Mouse (Mus musculus) gastrocnemius, adult 18-20 months (tissue): ENCODE results near the gene Tent5a. TPM values are rescaled to one million over a fixed set of nuclear protein-coding genes. Genes with fewer than 3 reads are reported as not detected.

ENCODE experiments used
- DNase-seq: peaks from one replicate; pipeline ENCODE4 v3.0.0; 2021; ENCODE audit warnings: low spot score
- long read RNA-seq, 2 experiments: library from polyadenylated mRNA; stranded (forward); transcript quantifications; one replicate each; pipeline ENCODE4 v2.0.0; 2021
- total RNA-seq, 2 experiments: library from RNA; stranded (reverse); gene quantifications; 2 replicates each; pipeline ENCODE4 v1.2.3; 2021

Tent5a gene
- total RNA-seq, result 1 to 10 TPM; 1.8 to 2.2 TPM
- long read RNA-seq, experiment 1, full-length matches to known transcripts, result 3 of 5 reads
- long read RNA-seq, experiment 1, partial matches to known transcripts, result 0 of 5 reads
- long read RNA-seq, experiment 1, other reads (novel, unspliced or antisense), result 2 of 5 reads
- long read RNA-seq, experiment 2, full-length matches to known transcripts, result 1 of 2 reads
- long read RNA-seq, experiment 2, partial matches to known transcripts, result 0 of 2 reads
- long read RNA-seq, experiment 2, other reads (novel, unspliced or antisense), result 1 of 2 reads

DNA sequence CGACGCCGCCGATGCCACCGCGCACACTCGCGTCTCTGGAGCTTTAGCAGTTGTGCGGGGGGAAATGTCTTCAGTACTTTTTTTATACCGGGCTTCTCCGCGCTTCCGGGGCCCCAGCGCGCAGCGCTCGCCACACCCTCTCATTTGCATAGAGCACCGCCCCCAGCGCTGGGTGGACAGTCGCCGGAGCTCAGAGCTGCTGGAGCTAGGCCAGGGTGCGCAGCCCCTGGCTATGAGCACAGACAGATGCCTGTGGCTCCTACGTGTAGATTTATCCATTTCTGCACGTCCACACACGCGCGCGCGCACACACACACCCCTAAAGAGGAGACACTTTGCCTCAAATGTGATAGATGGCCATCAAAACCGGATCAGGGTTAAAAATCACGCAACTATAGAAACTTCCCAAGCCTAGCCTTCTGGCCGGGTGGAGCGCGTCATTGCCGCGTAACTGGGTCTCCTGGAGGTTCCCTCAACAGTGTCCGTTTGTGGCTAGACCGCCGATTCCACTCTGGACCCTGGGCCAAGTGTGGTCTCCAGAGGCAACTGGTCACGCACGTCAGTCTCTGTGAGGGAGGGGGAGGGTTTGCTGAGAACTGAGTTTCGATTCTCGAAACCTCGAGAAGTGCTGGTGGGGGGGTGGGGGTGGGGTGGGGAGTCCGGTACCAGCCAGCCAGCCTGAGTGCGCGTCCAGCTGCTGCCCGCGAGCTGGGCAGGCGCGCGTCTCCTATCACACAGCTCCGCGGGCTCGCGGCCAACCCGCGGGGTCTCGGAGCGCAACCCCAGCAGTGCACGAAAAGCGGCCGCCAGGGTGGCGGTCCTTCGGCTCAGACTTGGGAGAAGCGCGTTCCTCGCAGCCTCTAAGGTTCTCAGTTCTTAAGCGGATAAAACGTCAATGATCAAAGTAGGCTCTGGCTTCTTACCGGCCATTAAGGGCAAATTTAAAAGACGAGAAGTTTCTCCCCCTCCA is at the start of gene Tent5a:
Gene Tent5a, minus strand, starts transcription at position 107 of the 970 bp plus-strand sequence.
- DNase-seq, result peak; percentile 76

DNA sequence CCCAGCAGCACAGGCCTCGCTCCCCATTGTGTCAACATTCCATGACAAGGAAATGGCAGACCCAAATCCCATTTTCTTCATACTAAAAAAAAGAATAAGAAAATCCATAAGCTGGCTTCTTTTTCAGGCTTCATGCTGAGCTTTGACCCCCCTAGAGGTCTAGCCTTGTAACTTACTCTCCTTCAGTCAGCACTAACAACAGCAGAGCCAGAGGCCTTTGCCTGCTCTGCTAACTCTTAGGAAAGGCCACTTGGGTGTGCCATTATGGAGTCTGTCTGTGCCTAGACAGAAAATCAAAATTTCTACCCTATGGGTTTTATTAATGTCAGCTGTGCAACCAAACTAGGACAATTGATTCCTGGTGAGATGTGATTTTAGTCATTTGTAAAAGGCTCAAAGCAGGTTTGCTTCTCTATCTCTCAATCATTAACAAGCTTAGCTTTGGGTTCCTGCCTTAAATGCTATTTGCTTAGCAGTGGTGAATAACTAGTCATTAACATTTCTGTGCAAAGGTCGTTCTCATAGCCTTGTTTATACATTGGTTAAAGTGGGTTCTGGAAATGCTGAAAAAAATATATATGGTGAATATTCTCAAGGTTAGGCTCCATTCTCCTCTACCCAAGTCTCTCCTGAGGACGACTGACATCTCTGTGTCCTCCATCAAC is 49.6 kb upstream of the Tent5a start:
- DNase-seq, result no peak

DNA sequence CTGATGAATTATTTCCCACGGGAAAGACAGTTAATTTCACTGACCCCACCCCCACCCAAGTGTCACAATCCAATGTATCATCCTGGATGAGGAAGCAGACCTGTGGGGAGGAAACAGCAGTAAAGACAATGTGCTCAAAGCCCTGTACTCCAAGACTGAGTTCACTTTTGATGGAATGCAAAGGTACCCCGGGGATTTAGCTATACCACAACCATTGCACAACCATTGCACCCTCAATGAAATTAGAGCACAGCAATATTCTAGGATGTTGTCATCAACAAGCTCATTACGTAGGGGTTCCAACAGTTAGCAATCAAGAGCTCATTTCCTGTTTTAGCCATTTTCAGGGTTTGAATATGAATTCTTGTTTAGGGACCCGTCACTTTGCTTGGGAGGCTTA is 48.0 kb upstream of the Tent5a start:
- no peak for DNase-seq

DNA sequence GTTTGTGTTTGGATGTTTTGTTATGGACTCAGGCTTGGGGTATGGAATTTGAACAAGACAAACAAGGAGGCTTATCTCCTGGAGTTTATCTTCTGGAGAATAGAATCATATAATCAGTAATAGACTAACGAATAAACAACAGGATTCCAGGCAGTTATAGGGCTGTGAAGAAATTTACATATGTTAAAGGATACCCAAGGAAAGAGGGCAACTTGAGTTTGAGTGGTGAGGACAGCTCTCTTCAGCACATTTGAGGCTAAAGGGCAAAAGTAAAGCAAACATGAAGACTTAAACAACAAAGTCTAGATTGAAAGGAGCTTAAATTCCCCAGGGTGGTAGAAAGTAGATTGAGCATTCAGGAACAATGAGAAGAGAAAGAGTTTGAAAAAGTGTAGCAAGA is 44.9 kb upstream of the Tent5a start:
- no peak for DNase-seq

DNA sequence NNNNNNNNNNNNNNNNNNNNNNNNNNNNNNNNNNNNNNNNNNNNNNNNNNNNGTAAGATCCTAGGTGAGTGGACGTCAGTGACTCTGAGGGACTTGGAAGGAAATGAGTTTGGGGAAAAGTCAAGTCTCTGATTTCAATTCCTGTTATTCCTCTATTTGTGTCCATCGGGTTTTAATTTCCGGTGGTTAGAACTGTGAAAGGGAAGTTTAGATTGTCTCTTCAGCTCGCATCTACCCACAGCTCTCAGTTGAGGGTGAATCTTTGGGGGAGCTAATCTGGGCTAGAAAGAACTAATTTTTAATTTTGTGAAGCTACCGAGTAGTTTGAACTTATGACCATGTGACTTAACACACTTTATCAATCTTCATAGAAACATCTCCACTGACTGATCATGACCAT is 42.4 kb upstream of the Tent5a start:
- no peak for DNase-seq

DNA sequence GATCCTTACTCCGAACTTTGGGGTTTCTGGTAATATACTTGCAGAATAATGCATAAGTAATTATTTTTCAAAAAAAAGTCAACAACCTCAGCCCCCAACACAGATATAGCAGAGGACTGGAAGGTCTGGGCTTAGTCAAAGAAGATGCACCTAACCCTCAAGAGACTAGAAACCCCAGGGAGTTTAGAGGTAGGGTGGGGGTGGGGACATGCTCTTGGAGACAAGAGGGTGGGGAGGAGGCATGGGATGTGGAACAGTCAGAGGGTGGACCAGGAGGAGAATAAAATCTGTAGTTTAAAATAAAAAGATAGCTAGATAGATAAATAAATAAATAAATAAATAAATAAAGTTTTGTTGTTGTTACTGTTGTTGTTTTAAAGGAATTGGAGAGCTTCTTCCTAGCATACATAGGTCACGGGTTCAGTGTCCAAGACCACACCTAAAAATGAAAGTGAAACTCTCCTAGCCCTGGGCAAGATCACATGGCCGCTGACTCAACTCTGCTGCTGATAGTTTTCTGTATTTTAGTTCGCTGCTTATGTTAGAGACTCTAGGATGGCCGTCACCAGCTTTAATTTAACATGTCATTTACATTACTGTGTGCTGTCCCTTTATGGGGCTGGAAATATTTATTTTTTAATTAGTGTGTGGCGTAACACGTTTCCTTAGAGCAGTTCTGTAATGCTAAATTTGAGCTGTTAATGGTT is 30.2 kb upstream of the Tent5a start:
- no peak for DNase-seq

DNA sequence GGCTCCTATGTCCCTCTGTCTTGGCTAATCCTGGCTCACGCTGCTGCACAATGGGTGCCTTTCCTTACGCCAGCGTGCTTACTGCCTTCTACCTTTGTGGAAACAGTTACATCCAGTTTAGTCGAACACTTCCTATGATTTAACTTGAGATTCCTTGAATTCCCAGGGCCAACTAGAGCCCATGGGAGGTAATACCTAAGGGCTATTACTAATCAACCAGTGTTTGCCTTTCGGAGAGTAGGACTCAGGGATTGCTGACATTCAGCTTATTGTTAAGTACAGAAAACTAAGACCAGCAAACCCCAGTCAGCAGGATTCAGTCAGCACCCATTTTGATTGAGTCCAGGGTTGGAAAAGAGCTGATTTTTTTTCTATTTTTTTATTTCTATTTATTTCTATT is 28.4 kb upstream of the Tent5a start:
- DNase-seq, result no peak

DNA sequence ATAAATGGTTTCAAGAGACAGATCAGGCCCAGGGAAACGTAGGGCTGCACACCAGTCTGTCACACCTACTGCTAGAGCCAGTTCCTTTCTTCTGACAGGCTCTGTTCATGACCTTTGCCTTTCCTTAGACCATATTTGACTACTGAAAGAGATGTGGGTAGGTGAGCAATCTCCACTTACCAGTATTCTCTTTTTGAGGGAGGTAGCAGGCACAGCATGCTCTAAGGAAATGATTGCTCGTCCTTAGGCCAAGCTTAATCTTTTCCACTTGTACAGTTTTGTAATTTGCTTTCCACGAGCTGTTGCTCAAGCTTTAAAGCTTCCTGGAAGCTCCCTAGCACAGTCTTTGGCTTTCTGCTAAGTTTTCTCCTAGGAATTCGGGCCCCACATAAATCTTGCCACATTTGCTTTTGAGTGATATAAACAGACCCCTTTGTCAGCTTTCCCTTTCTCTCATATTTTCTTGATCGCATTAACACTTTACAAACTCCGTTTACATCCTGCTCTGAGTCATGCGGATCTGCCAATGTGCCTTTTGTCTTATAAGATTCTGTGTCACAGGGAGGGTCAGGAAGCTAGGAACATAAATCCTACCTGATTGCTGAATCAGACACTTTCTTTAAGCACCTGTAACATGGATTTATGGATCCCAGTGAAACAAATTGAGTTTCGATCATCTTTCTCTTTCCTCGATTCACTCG is 20.8 kb upstream of the Tent5a start:
- DNase-seq, result no peak

DNA sequence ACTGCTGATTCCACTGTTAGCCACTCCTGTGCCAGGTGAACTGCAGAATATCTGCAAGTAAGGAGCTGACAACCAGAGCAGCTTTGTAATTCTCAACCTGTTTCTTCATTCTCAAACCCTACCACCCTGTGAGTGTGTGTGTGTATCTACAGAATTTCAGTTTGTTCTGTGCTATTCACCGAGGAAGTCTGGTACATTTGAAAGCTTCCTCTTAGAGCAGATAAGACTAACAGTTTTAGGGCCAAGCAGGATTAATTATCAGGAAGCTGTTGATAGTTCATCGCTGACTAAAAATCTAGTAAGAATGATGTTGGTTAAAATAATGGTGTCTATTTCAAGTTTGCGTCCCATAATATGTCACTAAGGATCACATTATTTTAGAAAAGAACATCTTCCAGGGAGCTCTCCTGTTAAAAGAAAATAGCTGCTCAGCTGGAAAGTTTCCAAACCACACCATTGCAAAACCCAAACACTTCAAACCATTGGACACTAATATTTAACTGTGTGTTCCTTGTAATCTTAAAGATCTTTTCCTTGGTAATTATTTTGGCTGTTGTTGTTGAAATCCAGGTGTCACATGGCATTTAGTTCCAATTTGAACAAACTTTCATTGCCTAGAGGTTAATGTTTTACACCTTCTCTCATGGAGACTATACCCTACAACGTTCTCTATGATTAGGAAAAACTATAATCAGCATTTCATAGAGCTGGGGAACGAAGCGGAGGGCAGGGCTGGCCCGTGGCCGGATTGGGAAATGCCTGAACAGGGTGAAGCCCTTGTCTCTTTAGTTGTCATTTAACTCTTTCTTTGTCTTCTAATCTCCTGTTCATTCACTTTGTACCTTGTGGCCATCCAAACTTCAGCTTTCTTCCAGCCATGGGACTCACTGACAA is 16.0 kb upstream of the Tent5a start:
- peak; percentile 9 for DNase-seq

DNA sequence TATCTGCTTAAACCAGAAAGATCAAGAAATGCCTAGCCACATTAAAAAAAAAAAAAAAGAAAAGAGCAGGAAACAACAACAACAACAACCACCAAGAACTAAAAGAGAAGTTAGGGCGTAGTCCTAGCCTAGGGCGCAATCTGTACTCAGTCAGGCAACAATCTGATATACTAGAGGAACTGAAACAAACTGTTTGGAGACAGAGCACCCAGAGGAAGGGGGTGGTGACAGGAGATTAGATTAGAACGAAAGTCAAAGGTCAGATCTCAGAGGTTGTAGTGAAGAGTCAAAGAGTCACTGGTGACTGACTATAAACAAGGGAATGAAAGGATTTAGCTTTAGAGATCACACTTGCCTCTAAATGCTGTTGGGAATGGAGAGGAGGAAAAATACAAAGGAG is 13.2 kb upstream of the Tent5a start:
- no peak for DNase-seq

DNA sequence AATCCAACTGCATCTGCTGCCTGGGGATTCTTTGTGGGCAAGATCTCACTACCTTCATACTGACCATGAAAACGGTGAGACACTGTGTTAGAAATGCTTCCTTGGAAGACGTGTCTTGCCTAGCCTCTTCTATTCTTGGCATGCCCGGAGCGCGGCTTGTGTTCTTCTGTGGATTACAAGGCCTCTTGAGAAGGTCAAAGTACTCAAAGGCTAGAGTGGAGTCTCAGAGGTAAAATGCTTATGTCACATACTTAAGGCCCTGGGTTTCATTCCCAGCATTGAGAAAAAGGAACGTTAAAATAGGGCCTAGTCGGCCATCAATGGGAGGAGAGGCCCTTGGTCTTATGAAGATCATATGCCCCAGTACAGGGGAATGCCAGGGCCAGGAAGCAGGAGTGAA is 8.9 kb upstream of the Tent5a start:
- DNase-seq, result no peak

DNA sequence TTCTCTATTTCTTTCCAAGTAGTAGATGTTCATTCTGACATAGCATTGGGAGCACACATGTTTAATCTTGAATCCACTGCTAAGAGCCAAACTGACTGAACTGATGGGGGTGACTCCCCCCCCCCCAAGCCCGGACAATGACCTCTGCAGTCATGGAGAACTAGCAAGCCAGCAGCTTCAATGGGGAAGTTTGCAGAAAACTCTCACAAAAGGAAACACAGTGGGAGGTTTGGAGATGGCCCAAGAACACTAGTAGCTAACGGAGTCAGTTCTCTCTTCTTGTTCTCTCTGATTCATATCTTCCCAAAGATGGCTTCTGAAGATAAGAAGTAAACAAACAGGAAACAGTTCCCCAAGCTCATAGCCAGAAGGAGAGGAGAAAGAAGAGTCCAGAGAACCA is 4.4 kb upstream of the Tent5a start:
- peak; percentile 7 for DNase-seq

DNA sequence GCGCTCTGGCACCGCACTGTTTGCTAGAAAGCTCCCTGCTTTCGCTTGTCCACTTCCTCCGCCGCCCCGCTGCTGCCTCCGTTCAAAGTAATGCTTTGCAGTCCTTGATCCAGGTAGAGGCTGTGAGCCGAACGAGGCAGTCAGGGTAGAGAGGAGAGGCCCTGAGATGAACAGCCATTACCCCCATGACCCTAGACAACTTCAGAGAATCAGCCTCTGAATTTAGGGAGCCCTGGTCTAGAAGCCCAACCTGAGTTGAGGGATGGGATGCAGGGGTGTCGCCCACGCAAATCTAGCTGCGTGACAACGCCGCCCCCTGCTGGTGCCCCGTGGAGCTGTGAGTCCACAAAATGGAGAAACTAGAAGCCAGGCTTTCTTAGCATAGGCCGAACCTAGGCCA is 1.1 kb upstream of the Tent5a start:
- peak; percentile 86 for DNase-seq

DNA sequence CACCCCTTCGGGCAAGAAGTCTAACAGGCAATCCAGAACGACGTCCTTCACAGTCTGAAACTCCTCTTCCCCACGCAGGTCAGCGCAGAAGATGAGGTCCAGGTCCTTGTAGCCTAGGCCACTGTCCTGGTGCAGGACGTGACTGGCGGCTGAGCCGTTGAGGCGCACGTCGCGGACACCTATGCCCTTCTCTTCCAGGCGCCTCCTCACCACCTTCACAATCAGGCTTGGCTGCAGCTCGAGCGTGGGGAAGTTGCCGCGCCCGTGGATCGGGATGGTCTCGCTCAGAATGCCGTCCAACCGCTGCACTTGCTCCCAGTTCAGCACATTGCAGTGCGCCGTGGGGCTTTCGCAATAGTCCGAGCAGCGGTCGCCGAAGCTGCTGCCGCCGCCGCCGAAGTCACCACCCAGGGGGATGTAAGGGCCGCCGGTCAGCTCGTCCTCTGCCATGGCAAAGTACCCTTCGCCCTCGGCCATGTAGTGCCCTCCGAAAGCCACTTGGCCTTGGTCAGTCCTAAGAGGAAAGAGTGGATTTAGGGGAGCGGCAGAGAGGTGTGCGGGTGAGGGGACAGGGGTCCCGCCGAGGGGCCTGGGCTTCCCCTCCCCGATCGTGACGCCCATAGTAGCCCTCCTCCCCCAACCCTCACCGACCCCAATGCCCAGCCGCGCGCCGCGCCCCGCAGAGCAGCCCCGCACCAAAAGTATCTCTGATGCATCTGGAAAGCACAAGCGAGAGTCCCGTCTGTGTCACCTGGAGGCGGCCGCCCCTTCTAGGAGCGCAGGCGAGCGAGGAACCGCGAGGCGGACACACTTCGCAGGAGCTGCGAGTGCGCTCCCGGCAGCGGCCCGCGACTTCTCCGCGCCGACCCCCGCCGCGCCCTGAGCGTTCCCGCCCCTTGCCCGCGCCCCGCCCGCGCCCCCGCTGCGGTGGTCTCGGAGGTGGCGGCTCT is 581 bp downstream of the Tent5a start:
- DNase-seq, result peak; percentile 37

DNA sequence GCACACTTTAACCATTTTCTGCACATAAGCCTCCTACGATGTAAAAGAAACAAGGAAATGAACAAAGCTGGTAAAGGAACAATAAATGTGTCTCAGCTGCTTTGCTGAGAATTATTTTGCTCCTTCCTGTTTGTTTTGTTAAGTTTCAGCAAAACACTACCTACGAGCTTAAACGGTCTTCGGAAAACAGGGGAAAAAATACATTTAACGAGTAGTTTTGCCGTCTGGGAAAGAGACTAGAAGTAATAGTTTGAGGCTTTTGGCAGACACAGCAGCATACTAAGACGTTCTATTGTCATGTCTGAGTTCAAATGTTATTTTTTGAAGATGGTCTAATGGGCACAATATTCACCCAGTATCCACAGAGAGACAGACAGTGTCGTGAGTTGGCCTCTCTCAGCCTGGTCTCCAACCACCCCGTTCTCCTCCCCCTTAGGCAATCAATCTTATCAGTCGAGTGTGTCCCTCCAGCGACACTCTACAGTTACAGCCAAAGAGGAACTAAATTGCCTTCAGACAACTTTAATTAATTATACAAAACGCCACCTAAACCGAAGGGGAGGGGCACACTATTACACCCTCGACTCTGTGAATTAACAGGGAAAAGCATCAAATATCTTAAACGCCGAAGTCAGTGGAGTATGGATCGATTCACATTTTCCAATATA is 1.8 kb downstream of the Tent5a start:
- DNase-seq, result no peak

DNA sequence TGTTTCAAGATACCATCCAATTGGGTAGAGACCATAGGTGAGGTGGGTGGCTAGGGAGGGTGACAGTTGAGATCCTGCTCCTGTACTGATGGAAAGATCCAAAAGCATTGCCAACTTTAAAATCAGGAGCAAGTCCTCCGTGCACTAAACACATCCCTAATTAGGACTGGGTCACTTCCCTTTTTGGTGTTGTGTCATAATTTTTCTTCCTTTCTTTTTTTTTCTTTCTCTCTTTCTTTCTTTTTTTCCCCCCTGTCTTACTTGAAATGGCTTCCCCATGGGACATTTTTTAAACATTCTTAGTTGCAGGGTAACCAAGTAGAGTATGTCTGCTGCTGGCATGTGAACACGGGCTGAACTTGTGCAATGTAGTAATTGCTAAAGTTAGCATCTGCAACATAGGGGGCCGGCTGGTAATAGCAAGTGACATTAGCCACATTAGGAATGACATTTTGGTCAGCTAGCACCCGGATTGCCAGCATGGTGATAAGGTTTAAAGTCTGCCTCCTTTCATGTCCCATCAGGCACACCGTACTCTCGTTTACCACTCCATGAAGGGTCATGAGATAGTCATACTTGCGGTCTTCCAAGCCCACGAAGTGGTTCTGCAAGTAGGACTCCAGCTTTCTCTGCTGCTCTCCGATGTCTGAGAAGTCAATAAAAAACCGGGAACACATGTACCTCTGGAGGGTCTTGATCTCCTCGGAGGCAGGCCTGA is 2.8 kb downstream of the Tent5a start:
- peak; percentile 4 for DNase-seq

DNA sequence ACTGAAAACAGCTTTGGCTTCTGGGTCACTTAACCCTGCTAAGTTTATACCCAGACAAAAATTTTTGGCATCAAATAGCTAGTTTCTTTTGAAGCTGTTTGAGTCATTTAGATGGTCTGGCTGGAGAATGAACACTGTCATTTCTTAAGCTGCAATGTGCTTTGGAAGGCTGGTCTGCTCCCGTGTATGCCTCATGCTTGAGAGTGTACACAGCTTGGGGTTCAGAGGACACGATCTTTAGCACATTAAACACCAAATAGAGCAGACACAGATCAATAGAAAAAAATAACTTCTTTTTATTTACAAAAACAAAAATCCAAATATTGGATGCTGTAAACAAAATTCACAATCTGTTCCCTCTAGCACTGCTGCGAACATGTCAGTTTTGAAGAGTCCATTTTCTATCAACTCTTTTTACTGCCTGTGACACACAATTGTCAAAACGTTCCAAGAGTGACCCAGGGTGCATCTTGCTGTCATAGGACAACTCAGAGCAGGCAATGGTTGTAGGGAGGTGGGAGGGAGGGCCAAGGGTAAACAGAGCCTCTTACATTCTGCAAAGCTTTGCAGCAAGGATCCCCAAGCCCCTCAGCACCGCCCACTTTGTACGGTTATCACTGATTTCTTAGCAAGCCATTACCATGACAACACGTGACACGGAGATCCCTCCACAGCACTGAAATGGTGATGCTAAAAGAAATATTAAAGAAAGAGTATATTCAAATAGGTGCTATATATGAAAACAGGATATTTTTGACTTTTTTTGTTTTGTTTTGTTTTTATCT is 6.8 kb downstream of the Tent5a start:
- DNase-seq, result no peak
